Mouse (Mus musculus) hindbrain, embryonic 14.5 days (tissue): Measurements from ENCODE around the gene Pycard. TPM values are rescaled to one million over a fixed set of nuclear protein-coding genes. Genes with fewer than 3 reads are reported as not detected.
A peak's percentile ranks its signal among the peaks of the same experiment; 100 is the strongest.
"Not testable (repeated sequence)": the region's sequence is repeated elsewhere in the genome, so short reads cannot be mapped to it uniquely, and the experiment has no call there.

Experiments
- ATAC-seq: fragments of 200-750 bp; cut with Nextera tagmentation; 2 replicates; pipeline ENCODE4 v1.8.0; 2017; ENCODE audit warnings: moderate number of reproducible peaks, mild to moderate bottlenecking, moderate TSS enrichment, moderate library complexity; ENCODE audit not compliant: low FRiP score
- DNase-seq: peaks from one replicate; pipeline ENCODE4 v3.0.0-alpha.2; 2015; ENCODE audit warnings: low spot score
- H3K27ac ChIP-seq: fragments of 300-500 bp; sonication (generic); 2 replicates; pipeline ENCODE4 v1.5.1; 2014; ENCODE audit warnings: mild to moderate bottlenecking, moderate library complexity
- H3K27me3 ChIP-seq: fragments of 300-500 bp; sonication (generic); 2 replicates; pipeline ENCODE4 v1.6.1; 2014; ENCODE audit warnings: mild to moderate bottlenecking, low read length, mixed read lengths; ENCODE audit not compliant: control insufficient read depth, insufficient read depth
- H3K36me3 ChIP-seq: fragments of 300-500 bp; sonication (generic); replicated peaks from 2 replicates; pipeline ENCODE4 v1.6.1; 2014; ENCODE audit not compliant: control insufficient read depth, insufficient read depth
- H3K4me1 ChIP-seq: fragments of 300-500 bp; sonication (generic); replicated peaks from 2 replicates; pipeline ENCODE4 v1.6.1; 2014; ENCODE audit warnings: antibody characterized with exemption, low read length, mixed read lengths; ENCODE audit not compliant: control insufficient read depth, insufficient read depth
- H3K4me2 ChIP-seq: fragments of 300-500 bp; sonication (generic); replicated peaks from 2 replicates; pipeline ENCODE4 v1.6.1; 2014; ENCODE audit warnings: mild to moderate bottlenecking, moderate library complexity
- H3K4me3 ChIP-seq: fragments of 300-500 bp; sonication (generic); replicated peaks from 2 replicates; pipeline ENCODE4 v1.5.1; 2014; ENCODE audit warnings: mild to moderate bottlenecking, low read length
- H3K9ac ChIP-seq: fragments of 300-500 bp; sonication (generic); 2 replicates; pipeline ENCODE4 v1.6.1; 2014
- H3K9me3 ChIP-seq: fragments of 300-500 bp; sonication (generic); 2 replicates; pipeline ENCODE4 v1.6.1; 2016; ENCODE audit warnings: low read length; ENCODE audit not compliant: control insufficient read depth
- WGBS: fragments of 180-500 bp; shearing (Covaris S2); extraction: QIAGEN DNeasy Blood & Tissue Kit; methylation state at CpG from one replicate; pipeline ENCODE4 v1.1.7; 2014; 5-methylcytosine and 5-hydroxymethylcytosine counted together
- polyA plus RNA-seq: library from polyadenylated mRNA; unstranded; fragments of >200 nt; fragmentation: Nextera tagmentation; extraction: Ambion mirVana; gene quantifications from 2 replicates; pipeline ENCODE4 v1.2.1, GENCODE M21; 2014

Pycard gene
- 6.6 and 9.8 TPM in 2 replicates for polyA plus RNA-seq

DNA sequence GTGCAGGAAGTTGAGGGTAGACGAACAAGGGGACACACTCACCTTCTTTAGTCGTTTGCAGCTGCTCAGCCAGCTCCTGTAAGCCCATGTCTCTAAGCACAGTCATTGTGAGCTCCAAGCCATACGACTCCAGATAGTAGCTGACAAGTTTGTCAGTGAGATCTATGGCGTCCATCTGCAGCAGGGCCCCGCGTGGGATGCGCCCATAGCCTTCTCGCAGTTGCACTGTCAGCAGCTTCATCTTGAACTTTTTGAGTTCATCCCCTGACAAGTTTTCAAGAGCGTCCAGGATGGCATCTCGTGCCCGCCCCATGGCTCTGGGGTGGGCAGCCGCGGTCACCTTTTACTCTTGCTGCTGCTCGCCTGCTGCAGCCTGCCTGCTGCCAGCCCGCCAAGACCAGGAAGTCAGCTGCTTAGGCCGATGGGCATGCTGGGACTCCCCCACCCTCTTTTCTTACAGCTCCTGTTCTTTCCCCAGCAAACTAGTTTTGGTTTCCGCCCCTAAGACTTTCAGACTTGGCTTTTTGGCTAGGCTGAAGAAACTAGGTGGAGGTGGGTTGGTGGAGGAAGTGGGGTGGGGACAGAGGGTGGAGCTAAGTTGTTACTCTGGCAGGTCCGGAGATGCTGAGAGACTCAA is at the start of gene Pycard:
Gene Pycard (minus strand): TSS at position 527 of the 637 bp plus-strand sequence.
- 20% methylated on average over 18 of the region's 18 CpGs for WGBS
- peak within 1 kb of the TSS; percentile 33 for H3K4me2 ChIP-seq
- H3K27ac ChIP-seq, result no peak within 1 kb of the TSS
- H3K9me3 ChIP-seq, result no peaks in the 10 kb centered on the region
- H3K4me1 ChIP-seq, result no peaks in the 10 kb centered on the region
- peak within 1 kb of the TSS; percentile 11; the same call in 1 of the 2 replicates for H3K4me3 ChIP-seq
- H3K27me3 ChIP-seq, result no peaks in the 10 kb centered on the region
- DNase-seq (no peak), ATAC-seq (no peak)
- H3K36me3 ChIP-seq, result peaks cover 36% of the 10 kb centered on the region
- no peak within 1 kb of the TSS for H3K9ac ChIP-seq

- not testable (repeated sequence) for H3K27me3 ChIP-seq, H3K4me2 ChIP-seq, H3K27ac ChIP-seq, H3K9ac ChIP-seq, H3K4me1 ChIP-seq, H3K36me3 ChIP-seq, H3K9me3 ChIP-seq, ATAC-seq, DNase-seq, H3K4me3 ChIP-seq
- 88% methylated on average over 14 of the region's 15 CpGs for WGBS
These were observed 48.6 kb upstream of the Pycard start for GRCm38 (mm10) chr7:128042161-128042820.

DNA sequence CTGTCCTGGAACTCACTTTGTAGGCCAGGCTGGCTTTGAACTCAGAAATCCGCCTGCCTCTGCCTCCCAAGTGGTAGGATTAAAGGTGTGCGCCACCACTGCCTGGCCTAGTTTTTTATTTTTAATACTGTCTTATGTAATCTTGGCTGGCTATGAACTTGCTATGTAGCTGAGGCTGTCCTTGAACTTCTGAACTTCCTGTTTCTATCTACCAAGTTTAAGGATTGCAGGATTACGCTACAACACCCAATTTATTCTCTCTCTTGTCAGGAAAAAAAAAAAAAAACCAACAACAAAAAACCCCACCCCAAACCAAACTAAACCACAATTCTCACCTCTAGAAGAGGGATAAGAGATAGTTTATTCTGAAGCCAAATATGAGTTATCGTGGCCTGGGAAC is 39.9 kb upstream of the Pycard start:
- Histone ChIP-seq H3K9ac (no peak overlapping the region), H3K36me3 (no peaks in the 10 kb centered on the region), H3K27ac (no peak overlapping the region), H3K4me1 (no peaks in the 10 kb centered on the region), H3K4me2 (no peak overlapping the region), H3K4me3 (no peak overlapping the region), H3K9me3 (no peaks in the 10 kb centered on the region), H3K27me3 (no peaks in the 10 kb centered on the region)
- DNase-seq (no peak), ATAC-seq (no peak)
- WGBS, result 96% methylated on average over 4 of the region's 4 CpGs

DNA sequence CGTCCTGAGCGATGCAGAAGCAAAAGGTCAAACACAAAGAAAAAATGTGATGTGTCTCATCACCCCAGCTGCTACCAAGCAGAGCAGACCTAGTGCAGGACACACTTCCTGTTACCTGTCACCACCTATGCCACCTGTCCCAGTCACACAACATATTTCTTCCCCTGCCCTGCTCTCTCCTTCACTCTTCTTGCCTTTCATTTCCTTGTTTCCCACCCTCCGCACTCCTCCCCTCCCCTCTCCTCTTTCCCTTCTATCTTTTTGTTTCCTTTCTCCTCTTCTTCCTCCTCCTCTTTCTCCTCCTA is 39.3 kb upstream of the Pycard start:
- Histone ChIP-seq H3K4me3 (no peak overlapping the region), H3K9ac (no peak overlapping the region), H3K4me2 (no peak overlapping the region), H3K36me3 (no peaks in the 10 kb centered on the region), H3K4me1 (no peaks in the 10 kb centered on the region), H3K27me3 (no peaks in the 10 kb centered on the region), H3K27ac (no peak overlapping the region), H3K9me3 (no peaks in the 10 kb centered on the region)
- DNase-seq (no peak), ATAC-seq (no peak)
- 94% methylated on average over 3 of the region's 3 CpGs for WGBS

DNA sequence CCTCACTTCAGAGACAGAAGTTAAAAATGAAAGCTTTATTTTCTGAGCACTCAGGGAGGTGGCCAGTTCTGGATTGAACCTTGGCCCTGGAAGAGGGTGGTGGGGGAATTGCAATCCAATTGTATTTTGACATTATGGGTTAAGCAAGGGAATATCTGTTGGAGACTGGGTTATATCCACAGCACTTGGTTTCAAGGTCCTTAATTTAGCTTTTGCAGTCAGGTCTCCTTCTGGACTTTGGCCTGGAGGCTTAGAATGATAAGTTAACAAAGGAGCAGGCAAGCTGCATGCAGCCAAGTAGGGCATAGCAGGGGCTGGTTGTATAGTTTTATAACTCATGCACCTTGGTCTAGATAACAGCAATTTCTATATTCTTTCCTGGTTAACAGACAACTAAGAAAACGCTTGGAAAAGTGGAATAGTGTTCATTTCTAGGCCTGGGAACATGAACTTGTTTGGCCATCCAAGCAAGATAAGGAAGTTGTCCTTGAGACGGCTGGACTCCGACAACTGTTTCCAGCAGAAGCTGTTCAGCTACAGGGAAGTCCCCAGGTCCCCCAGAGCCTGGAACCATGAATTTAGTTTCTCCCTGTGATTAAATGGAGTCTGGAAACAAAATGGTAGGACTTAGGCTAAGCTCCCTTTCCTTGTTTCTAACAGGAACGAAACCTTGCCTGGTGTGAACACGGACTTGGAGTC is 38.8 kb upstream of the Pycard start:
- no peak for ATAC-seq
- no peaks in the 10 kb centered on the region for H3K4me1 ChIP-seq
- H3K4me3 ChIP-seq, result no peak overlapping the region
- H3K27me3 ChIP-seq, result no peaks in the 10 kb centered on the region
- H3K27ac ChIP-seq, result no peak overlapping the region
- H3K9me3 ChIP-seq, result no peaks in the 10 kb centered on the region
- no peaks in the 10 kb centered on the region for H3K36me3 ChIP-seq
- H3K9ac ChIP-seq, result no peak overlapping the region
- 93% methylated on average over 5 of the region's 5 CpGs for WGBS
- H3K4me2 ChIP-seq, result no peak overlapping the region
- no peak for DNase-seq

- no peak overlapping the region for H3K27ac ChIP-seq
These were observed 37.8 kb upstream of the Pycard start for GRCm38 (mm10) chr7:128031403-128031976.

DNA sequence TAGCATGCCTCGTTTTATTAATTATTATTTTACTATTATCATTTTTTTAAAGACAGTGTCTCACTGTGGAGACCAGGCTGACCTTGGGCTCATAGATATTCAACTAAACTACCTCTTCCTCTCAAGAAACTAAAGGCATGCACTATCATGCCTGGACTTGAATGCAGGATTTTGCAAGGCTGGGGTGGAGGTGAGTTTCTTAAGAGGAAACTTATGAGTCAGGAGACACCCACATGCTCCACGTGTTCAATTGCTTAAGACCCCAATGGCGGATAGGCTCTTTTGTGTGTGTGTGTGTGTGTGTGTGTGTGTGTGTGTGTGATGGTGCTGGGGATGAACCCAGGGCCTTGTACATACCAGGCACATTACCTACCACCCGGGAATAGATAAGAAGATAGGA is 31.7 kb upstream of the Pycard start:
- Histone ChIP-seq H3K27ac (no peak overlapping the region), H3K4me2 (no peak overlapping the region), H3K27me3 (no peaks in the 10 kb centered on the region), H3K9ac (no peak overlapping the region), H3K36me3 (no peaks in the 10 kb centered on the region), H3K9me3 (no peaks in the 10 kb centered on the region), H3K4me1 (no peaks in the 10 kb centered on the region), H3K4me3 (no peak overlapping the region)
- ATAC-seq (no peak), DNase-seq (no peak)
- 79% methylated on average over 4 of the region's 4 CpGs for WGBS

More at GRCm38 (mm10) chr7:128031403-128031976, 37.8 kb upstream of the Pycard start:
- H3K27me3 ChIP-seq, result no peaks in the 10 kb centered on the region
- H3K4me3 ChIP-seq, result no peak overlapping the region
- DNase-seq (peak; percentile 50), ATAC-seq (peak; percentile 65; the same call in 1 of the 2 replicates)
- WGBS, result 41% methylated on average over 9 of the region's 9 CpGs
- H3K4me2 ChIP-seq, result no peak overlapping the region
- no peaks in the 10 kb centered on the region for H3K36me3 ChIP-seq
- H3K9me3 ChIP-seq, result no peaks in the 10 kb centered on the region
- H3K9ac ChIP-seq, result no peak overlapping the region
- H3K4me1 ChIP-seq, result no peaks in the 10 kb centered on the region

DNA sequence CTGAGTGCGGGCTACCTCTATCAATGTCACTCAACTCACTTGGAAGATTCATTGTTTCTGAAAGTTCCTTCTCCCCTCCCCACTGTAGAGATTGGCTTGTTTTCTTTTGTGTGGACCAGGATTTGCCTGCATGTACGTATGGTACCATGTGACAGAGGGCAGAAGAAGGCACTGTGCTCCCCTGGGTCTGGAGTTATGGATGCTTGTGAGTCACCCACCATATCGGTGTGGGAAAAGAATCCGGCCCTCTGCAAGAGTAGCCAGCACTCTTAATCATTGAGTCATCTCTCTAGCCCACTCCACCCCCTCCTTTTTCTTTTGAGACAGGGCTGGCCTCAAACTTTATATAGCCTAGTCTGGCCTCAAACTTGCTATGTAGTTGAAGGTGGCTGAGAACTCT is 31.3 kb upstream of the Pycard start:
- no peak overlapping the region for H3K4me3 ChIP-seq
- H3K9me3 ChIP-seq, result no peaks in the 10 kb centered on the region
- DNase-seq (no peak), ATAC-seq (no peak)
- no peak overlapping the region for H3K9ac ChIP-seq
- no peaks in the 10 kb centered on the region for H3K36me3 ChIP-seq
- no peak overlapping the region for H3K27ac ChIP-seq
- H3K4me2 ChIP-seq, result no peak overlapping the region
- 97% methylated on average over 4 of the region's 4 CpGs for WGBS
- H3K4me1 ChIP-seq, result no peaks in the 10 kb centered on the region
- H3K27me3 ChIP-seq, result no peaks in the 10 kb centered on the region

- WGBS, result 96% methylated on average over 9 of the region's 9 CpGs
- ATAC-seq, result no peak
- Histone ChIP-seq H3K9me3 (no peaks in the 10 kb centered on the region), H3K9ac (no peak overlapping the region), H3K36me3 (no peaks in the 10 kb centered on the region), H3K4me3 (no peak overlapping the region), H3K27ac (no peak overlapping the region), H3K4me2 (no peak overlapping the region), H3K27me3 (no peaks in the 10 kb centered on the region), H3K4me1 (no peaks in the 10 kb centered on the region)
- DNase-seq, result no peak
These were observed 30.7 kb upstream of the Pycard start for GRCm38 (mm10) chr7:128024364-128024763.
